Mouse (Mus musculus): ENCODE measurements around the gene Atmin. TPM values are rescaled to one million over a fixed set of nuclear protein-coding genes. Genes with fewer than 3 reads are reported as not detected.

Gene Atmin
- 19.9 and 21.1 TPM in 2 replicates for total RNA-seq (2012; rRNA removed)

DNA sequence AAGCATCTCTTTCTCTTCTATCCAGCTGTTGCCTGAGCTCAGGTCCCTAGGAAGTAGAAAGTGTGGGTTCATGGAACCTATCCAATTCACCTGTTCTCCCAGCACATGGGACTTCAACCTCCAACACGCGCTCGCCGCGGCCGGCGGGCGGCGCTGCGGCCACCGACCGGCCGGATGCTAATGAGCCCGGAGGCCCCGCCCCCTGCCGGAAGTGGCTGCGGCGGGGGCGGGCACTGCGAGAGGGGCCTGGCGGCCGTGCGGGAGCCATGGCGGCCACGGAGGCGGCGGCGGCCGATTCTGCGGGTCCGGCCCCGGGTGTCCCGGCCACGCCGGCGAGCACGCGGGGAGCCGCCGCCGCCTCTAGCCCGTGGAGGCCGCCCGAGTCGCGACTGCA, at the start of gene Atmin:
TSS of gene Atmin (plus strand) at position 233 of the 394 bp plus-strand sequence.
- Histone ChIP-seq H3K4me3 (ENCODE audit: insufficient read depth in 1 of 2, low read depth in 1 of 2, low read length in 2 of 2, poor library complexity in 1 of 2, severe bottlenecking in 1 of 2) (peak within 1 kb of the TSS; percentile 88 to 98), H3K36me3 (ENCODE audit: control insufficient read depth, insufficient read depth, low read length, poor library complexity, severe bottlenecking) (peaks cover 9% of the 10 kb centered on the region), H3K9ac (ENCODE audit: insufficient read depth, low read depth, low read length, poor library complexity, severe bottlenecking) (peak within 1 kb of the TSS; percentile 86), H3K27ac (ENCODE audit: insufficient read depth, low read depth, low read length, poor library complexity, severe bottlenecking) (no peak within 1 kb of the TSS), H3K4me1 (ENCODE audit: control insufficient read depth in 2 of 2, insufficient read depth in 2 of 2, low read length in 2 of 2, poor library complexity in 1 of 2) (peaks cover 0 to 23% of the 10 kb centered on the region in 2 experiments; a peak in 3 of 4 replicates), H3K9me3 (ENCODE audit: control insufficient read depth, insufficient read depth, low read depth, low read length) (no peaks in the 10 kb centered on the region)
- in situ Hi-C loops (cut with MboI; ENCODE audit: low sequenced_read_pairs in 2 of 2, unreplicated experiment in 2 of 2) = no loop called here
- no peak for TF ChIP-seq HCFC1 (IDR thresholded peaks at IDR 0.05; ENCODE audit: borderline replicate concordance, insufficient read depth, low read length)
- TF ChIP-seq ZC3H11A (IDR thresholded peaks at IDR 0.05; ENCODE audit: borderline replicate concordance, low read depth, low read length) = no peak
- TF ChIP-seq ZNF384 (IDR thresholded peaks at IDR 0.05; ENCODE audit: low read depth, low read length) = no peak
- TF ChIP-seq MAFK (IDR thresholded peaks at IDR 0.05; ENCODE audit: insufficient read depth, low read depth, low read length) = no peak
- no peak for TF ChIP-seq CHD2 (IDR thresholded peaks at IDR 0.05; ENCODE audit: low read depth, low read length)
- peak; percentile 72 for DNase-seq (ENCODE audit: low read depth, low spot score)

DNA sequence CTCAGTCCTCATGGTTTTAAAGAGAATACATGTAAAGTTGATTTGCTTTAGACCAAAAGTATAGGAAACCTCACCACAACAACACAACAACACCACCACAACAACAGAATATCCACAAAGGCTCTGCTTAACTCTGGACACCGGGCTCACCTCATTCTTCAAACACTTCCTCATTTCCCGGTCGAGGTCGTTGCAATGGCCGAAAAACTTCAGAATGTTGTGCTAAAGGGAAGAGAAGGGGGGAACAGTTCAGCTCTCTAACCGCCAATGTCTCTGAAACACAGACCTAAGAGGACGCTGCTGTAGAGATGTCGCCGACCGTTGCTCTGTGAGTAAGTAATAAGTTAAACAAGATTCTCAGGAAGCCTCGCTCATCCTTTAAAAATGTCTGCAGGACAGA, 49.3 kb upstream of the Atmin start:
- in situ Hi-C loops (cut with MboI; ENCODE audit: low sequenced_read_pairs in 2 of 2, unreplicated experiment in 2 of 2) = no loop called here
- Histone ChIP-seq H3K4me3 (ENCODE audit: insufficient read depth in 1 of 2, low read depth in 1 of 2, low read length in 2 of 2, poor library complexity in 1 of 2, severe bottlenecking in 1 of 2) (no peak overlapping the region), H3K4me1 (ENCODE audit: control insufficient read depth in 2 of 2, insufficient read depth in 2 of 2, low read length in 2 of 2, poor library complexity in 1 of 2) (no peaks in the 10 kb centered on the region), H3K36me3 (ENCODE audit: control insufficient read depth, insufficient read depth, low read length, poor library complexity, severe bottlenecking) (peaks cover 18% of the 10 kb centered on the region; the same call in 1 of the 2 replicates), H3K9ac (ENCODE audit: insufficient read depth, low read depth, low read length, poor library complexity, severe bottlenecking) (no peak overlapping the region), H3K9me3 (ENCODE audit: control insufficient read depth, insufficient read depth, low read depth, low read length) (peaks cover 19% of the 10 kb centered on the region), H3K27ac (ENCODE audit: insufficient read depth, low read depth, low read length, poor library complexity, severe bottlenecking) (no peak overlapping the region)
- TF ChIP-seq CHD2 (IDR thresholded peaks at IDR 0.05; ENCODE audit: low read depth, low read length) = no peak
- TF ChIP-seq ZC3H11A (IDR thresholded peaks at IDR 0.05; ENCODE audit: borderline replicate concordance, low read depth, low read length) = no peak
- no peak for TF ChIP-seq MAFK (IDR thresholded peaks at IDR 0.05; ENCODE audit: insufficient read depth, low read depth, low read length)
- no peak for TF ChIP-seq HCFC1 (IDR thresholded peaks at IDR 0.05; ENCODE audit: borderline replicate concordance, insufficient read depth, low read length)
- TF ChIP-seq ZNF384 (IDR thresholded peaks at IDR 0.05; ENCODE audit: low read depth, low read length) = no peak
- DNase-seq (ENCODE audit: low read depth, low spot score) = no peak

DNA sequence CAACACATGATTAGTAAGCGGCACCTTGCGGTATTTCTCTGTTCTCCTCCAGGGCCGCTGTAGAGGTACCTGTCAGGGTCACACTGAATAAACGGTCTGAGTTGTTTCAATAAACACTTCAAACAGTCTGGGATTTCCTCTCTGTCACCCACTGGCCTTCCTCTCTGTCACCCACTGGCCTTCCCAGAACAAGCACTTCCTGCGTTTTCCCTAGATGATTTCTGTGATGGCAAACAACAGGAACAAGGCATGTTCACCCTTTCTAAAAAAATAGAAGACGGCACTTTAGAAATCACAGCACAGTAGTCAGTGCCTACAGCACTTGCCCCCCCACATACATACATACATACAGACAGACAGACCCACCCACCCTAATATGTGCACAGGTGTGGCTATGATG, 47.7 kb upstream of the Atmin start:
- no peak overlapping the region for H3K4me3 ChIP-seq (ENCODE audit: insufficient read depth in 1 of 2, low read depth in 1 of 2, low read length in 2 of 2, poor library complexity in 1 of 2, severe bottlenecking in 1 of 2)
- H3K27ac ChIP-seq (ENCODE audit: insufficient read depth, low read depth, low read length, poor library complexity, severe bottlenecking) = no peak overlapping the region
- no peaks in the 10 kb centered on the region for H3K4me1 ChIP-seq (ENCODE audit: control insufficient read depth in 2 of 2, insufficient read depth in 2 of 2, low read length in 2 of 2, poor library complexity in 1 of 2)
- DNase-seq (ENCODE audit: low read depth, low spot score) = no peak
- in situ Hi-C loops (cut with MboI; ENCODE audit: low sequenced_read_pairs in 2 of 2, unreplicated experiment in 2 of 2) = no loop called here
- TF ChIP-seq ZC3H11A (IDR thresholded peaks at IDR 0.05; ENCODE audit: borderline replicate concordance, low read depth, low read length) = no peak
- no peak for TF ChIP-seq MAFK (IDR thresholded peaks at IDR 0.05; ENCODE audit: insufficient read depth, low read depth, low read length)
- TF ChIP-seq CHD2 (IDR thresholded peaks at IDR 0.05; ENCODE audit: low read depth, low read length) = no peak
- no peak for TF ChIP-seq HCFC1 (IDR thresholded peaks at IDR 0.05; ENCODE audit: borderline replicate concordance, insufficient read depth, low read length)
- TF ChIP-seq ZNF384 (IDR thresholded peaks at IDR 0.05; ENCODE audit: low read depth, low read length) = no peak
- H3K36me3 ChIP-seq (ENCODE audit: control insufficient read depth, insufficient read depth, low read length, poor library complexity, severe bottlenecking) = peaks cover 11% of the 10 kb centered on the region; the same call in 1 of the 2 replicates
- H3K9me3 ChIP-seq (ENCODE audit: control insufficient read depth, insufficient read depth, low read depth, low read length) = peaks cover 19% of the 10 kb centered on the region
- no peak overlapping the region for H3K9ac ChIP-seq (ENCODE audit: insufficient read depth, low read depth, low read length, poor library complexity, severe bottlenecking)

DNA sequence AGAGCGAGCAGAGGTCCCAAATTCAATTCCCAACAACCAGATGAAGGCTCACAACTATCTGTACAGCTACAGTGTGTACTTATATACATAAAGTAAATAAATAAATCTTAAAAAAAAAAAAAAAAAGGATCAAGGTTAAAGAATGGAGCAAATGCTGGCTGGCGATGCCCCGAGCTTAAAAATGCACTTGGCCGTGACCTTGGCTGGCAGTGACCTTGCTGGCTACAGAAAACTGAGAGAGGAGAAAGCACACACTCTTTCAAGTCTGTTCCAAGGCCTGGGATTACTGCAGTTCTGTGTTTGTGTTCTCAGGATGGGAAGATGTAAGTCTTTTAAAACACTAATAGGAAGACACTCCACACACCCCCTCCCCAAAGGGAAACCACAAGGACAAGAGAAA, 38.5 kb upstream of the Atmin start:
- TF ChIP-seq ZC3H11A (IDR thresholded peaks at IDR 0.05; ENCODE audit: borderline replicate concordance, low read depth, low read length) (no peak), ZNF384 (IDR thresholded peaks at IDR 0.05; ENCODE audit: low read depth, low read length) (no peak), MAFK (IDR thresholded peaks at IDR 0.05; ENCODE audit: insufficient read depth, low read depth, low read length) (no peak)
- DNase-seq (ENCODE audit: low read depth, low spot score) = no peak
- H3K4me3 ChIP-seq (ENCODE audit: insufficient read depth in 1 of 2, low read depth in 1 of 2, low read length in 2 of 2, poor library complexity in 1 of 2, severe bottlenecking in 1 of 2) = no peak overlapping the region
- no peak overlapping the region for H3K27ac ChIP-seq (ENCODE audit: insufficient read depth, low read depth, low read length, poor library complexity, severe bottlenecking)
- H3K36me3 ChIP-seq (ENCODE audit: control insufficient read depth, insufficient read depth, low read length, poor library complexity, severe bottlenecking) = peaks cover 11% of the 10 kb centered on the region
- H3K4me1 ChIP-seq (ENCODE audit: control insufficient read depth in 2 of 2, insufficient read depth in 2 of 2, low read length in 2 of 2, poor library complexity in 1 of 2) = no peaks in the 10 kb centered on the region
- H3K9me3 ChIP-seq (ENCODE audit: control insufficient read depth, insufficient read depth, low read depth, low read length) = peaks cover 25% of the 10 kb centered on the region
- in situ Hi-C loops (cut with MboI; ENCODE audit: low sequenced_read_pairs in 2 of 2, unreplicated experiment in 2 of 2) = no loop called here
- no peak overlapping the region for H3K9ac ChIP-seq (ENCODE audit: insufficient read depth, low read depth, low read length, poor library complexity, severe bottlenecking)

DNA sequence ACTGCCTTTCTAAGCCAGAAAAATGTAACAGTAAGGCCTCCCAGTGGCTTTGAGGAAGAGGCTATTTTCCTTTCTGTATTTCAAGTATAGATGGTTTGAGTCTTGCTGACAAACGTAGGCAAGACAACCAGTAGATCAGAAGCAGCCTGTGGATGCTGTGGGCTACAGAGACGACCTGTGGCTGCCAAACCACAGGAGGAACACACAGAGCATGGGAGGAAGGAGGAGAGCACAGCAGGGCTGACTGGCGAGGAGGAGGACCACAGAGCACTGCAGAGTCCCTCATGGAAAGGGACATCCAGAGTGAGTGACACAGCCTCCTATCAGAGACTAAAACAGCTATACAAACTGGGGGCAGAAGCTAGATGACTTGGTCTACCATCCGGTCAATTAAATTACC, 37.9 kb upstream of the Atmin start:
- H3K9ac ChIP-seq (ENCODE audit: insufficient read depth, low read depth, low read length, poor library complexity, severe bottlenecking) = no peak overlapping the region
- TF ChIP-seq CHD2 (IDR thresholded peaks at IDR 0.05; ENCODE audit: low read depth, low read length) (no peak), MAFK (IDR thresholded peaks at IDR 0.05; ENCODE audit: insufficient read depth, low read depth, low read length) (no peak), ZNF384 (IDR thresholded peaks at IDR 0.05; ENCODE audit: low read depth, low read length) (no peak), HCFC1 (IDR thresholded peaks at IDR 0.05; ENCODE audit: borderline replicate concordance, insufficient read depth, low read length) (no peak), ZC3H11A (IDR thresholded peaks at IDR 0.05; ENCODE audit: borderline replicate concordance, low read depth, low read length) (no peak)
- DNase-seq (ENCODE audit: low read depth, low spot score) = no peak
- H3K27ac ChIP-seq (ENCODE audit: insufficient read depth, low read depth, low read length, poor library complexity, severe bottlenecking) = no peak overlapping the region
- no peak overlapping the region for H3K4me3 ChIP-seq (ENCODE audit: insufficient read depth in 1 of 2, low read depth in 1 of 2, low read length in 2 of 2, poor library complexity in 1 of 2, severe bottlenecking in 1 of 2)
- peaks cover 25% of the 10 kb centered on the region for H3K9me3 ChIP-seq (ENCODE audit: control insufficient read depth, insufficient read depth, low read depth, low read length)
- in situ Hi-C loops (cut with MboI; ENCODE audit: low sequenced_read_pairs in 2 of 2, unreplicated experiment in 2 of 2) = no loop called here
- H3K4me1 ChIP-seq (ENCODE audit: control insufficient read depth in 2 of 2, insufficient read depth in 2 of 2, low read length in 2 of 2, poor library complexity in 1 of 2) = no peaks in the 10 kb centered on the region
- peaks cover 11% of the 10 kb centered on the region for H3K36me3 ChIP-seq (ENCODE audit: control insufficient read depth, insufficient read depth, low read length, poor library complexity, severe bottlenecking)
